ENCODE assay signal across 16 mouse cellular contexts in the genomic region with DNA sequence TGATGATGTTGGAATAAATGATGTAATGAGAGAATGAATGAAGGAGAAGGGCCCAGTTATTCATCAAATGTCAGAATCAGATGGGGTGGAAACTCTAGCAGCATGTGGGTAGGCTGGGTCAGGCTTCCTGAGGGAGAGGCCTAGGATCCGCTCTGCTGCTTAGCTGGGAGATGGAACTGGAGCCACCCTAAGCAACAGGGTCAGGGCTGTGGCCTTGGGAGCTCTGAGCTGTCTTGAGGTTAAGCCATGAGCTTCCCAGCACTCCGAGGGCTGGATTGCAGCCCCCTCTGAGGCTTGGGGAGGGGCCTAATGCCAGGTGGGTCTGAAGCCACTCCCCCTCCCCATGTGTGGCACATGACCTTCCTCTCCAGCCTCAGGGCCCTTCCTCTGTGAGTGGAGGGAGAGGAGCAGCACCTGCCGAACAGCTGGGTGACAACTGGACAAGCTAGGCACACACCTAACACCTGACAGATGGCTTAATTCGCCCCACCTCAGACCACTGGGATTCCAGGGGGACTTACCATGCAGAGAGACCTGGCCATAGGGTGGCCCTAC. TPM values are rescaled to one million over a fixed set of nuclear protein-coding genes. Genes with fewer than 3 reads are reported as not detected.
DNase-seq lines count a peak whose midpoint lies in the region; ATAC-seq lines count a peak whose summit lies in the region.
"Had no signal": no experiment of that assay in that cellular context is flagged by ENCODE, and none has a peak within 500 bp of the region (broad histone marks: within the 10 kb centered on the region; RNA-seq: fewer than 3 reads in every experiment).

No protein-coding gene starts in this region.

- peak overlapping the region; percentile 85; the same call in 1 of the 2 replicates for H3K27ac ChIP-seq in hindbrain, embryonic 11.5 days (ENCODE audit: low read depth, low read length)
- H3K27ac ChIP-seq in hindbrain, embryonic 16.5 days (ENCODE audit: low read depth, low read length) = no peak overlapping the region
- peak overlapping the region; percentile 68; the same call in 1 of the 2 replicates for H3K27ac ChIP-seq in neural tube, embryonic 11.5 days (ENCODE audit: low read depth, low read length)
- H3K27ac ChIP-seq in neural tube, embryonic 15.5 days (replicated peaks) = no peak overlapping the region
- H3K27ac ChIP-seq: embryonic facial prominence, embryonic 13.5 days; heart, embryonic 15.5 days; hindbrain, embryonic 15.5 days; stomach, embryonic 15.5 days had no signal

- peaks cover 13% of the 10 kb centered on the region for H3K4me1 ChIP-seq in hindbrain, embryonic 11.5 days (replicated peaks; ENCODE audit: control insufficient read depth, insufficient read depth, low read length)
- peaks cover 12% of the 10 kb centered on the region for H3K4me1 ChIP-seq in hindbrain, embryonic 16.5 days (ENCODE audit: control insufficient read depth, insufficient read depth, low read depth, low read length)
- peaks cover 26% of the 10 kb centered on the region for H3K4me1 ChIP-seq in neural tube, embryonic 11.5 days (ENCODE audit: control insufficient read depth, insufficient read depth, low read length)
- H3K4me1 ChIP-seq in neural tube, embryonic 15.5 days = peaks cover 19% of the 10 kb centered on the region
- H3K4me1 ChIP-seq: stomach, embryonic 15.5 days had no signal

- 58% methylated on average over 4 of the region's 4 CpGs for WGBS in hindbrain, embryonic 11.5 days
- 53% methylated on average over 4 of the region's 4 CpGs for WGBS in hindbrain, embryonic 16.5 days
- WGBS in neural tube, embryonic 11.5 days = 57% methylated on average over 4 of the region's 4 CpGs
- whole genome bisulfite sequencing in neural tube, embryonic 15.5 days = 51% methylated on average over 4 of the region's 4 CpGs

- H3K27me3 ChIP-seq in hindbrain, embryonic 11.5 days (ENCODE audit: control insufficient read depth, insufficient read depth, low read length) = no peaks in the 10 kb centered on the region
- no peaks in the 10 kb centered on the region for H3K27me3 ChIP-seq in hindbrain, embryonic 16.5 days (replicated peaks; ENCODE audit: control insufficient read depth, insufficient read depth, low read length)
- H3K27me3 ChIP-seq in neural tube, embryonic 11.5 days (ENCODE audit: control insufficient read depth, insufficient read depth, low read length) = no peaks in the 10 kb centered on the region
- no peaks in the 10 kb centered on the region for H3K27me3 ChIP-seq in neural tube, embryonic 15.5 days (replicated peaks)
- H3K27me3 ChIP-seq: embryonic facial prominence, embryonic 13.5 days; heart, embryonic 15.5 days; hindbrain, embryonic 15.5 days; stomach, embryonic 15.5 days had no signal

- ATAC-seq in hindbrain, embryonic 11.5 days (ENCODE audit: low FRiP score) = peak; percentile 33; the same call in 1 of the 2 replicates
- ATAC-seq in hindbrain, embryonic 16.5 days = no peak
- ATAC-seq in neural tube, embryonic 11.5 days (ENCODE audit: insufficient read depth, low FRiP score, low TSS enrichment) = no peak
- no peak for ATAC-seq in neural tube, embryonic 15.5 days (ENCODE audit: low FRiP score)

- no peaks in the 10 kb centered on the region for H3K9me3 ChIP-seq in hindbrain, embryonic 11.5 days (ENCODE audit: control insufficient read depth, low read length)
- no peaks in the 10 kb centered on the region for H3K9me3 ChIP-seq in hindbrain, embryonic 16.5 days (ENCODE audit: control insufficient read depth, low read length)
- H3K9me3 ChIP-seq in neural tube, embryonic 11.5 days (ENCODE audit: control insufficient read depth, low read length) = no peaks in the 10 kb centered on the region
- no peaks in the 10 kb centered on the region for H3K9me3 ChIP-seq in neural tube, embryonic 15.5 days (replicated peaks)
- H3K9me3 ChIP-seq: embryonic facial prominence, embryonic 13.5 days; heart, embryonic 15.5 days; hindbrain, embryonic 15.5 days; stomach, embryonic 15.5 days had no signal

- no peaks in the 10 kb centered on the region for H3K36me3 ChIP-seq in hindbrain, embryonic 11.5 days (ENCODE audit: control insufficient read depth, insufficient read depth, low read length)
- no peaks in the 10 kb centered on the region for H3K36me3 ChIP-seq in hindbrain, embryonic 16.5 days (ENCODE audit: control insufficient read depth, insufficient read depth, low read length)
- H3K36me3 ChIP-seq in neural tube, embryonic 11.5 days (ENCODE audit: control insufficient read depth, insufficient read depth, low read length) = no peaks in the 10 kb centered on the region
- no peaks in the 10 kb centered on the region for H3K36me3 ChIP-seq in neural tube, embryonic 15.5 days
- H3K36me3 ChIP-seq: heart, embryonic 15.5 days; hindbrain, embryonic 15.5 days had no signal

- peak; percentile 45 to 60 for DNase-seq in adrenal gland, adult (ENCODE audit: inconsistent age in 2 of 2, low spot score in 1 of 2)
- DNase-seq in adrenal gland, postnatal 4 days (ENCODE audit: low spot score in 2 of 2) = no peak
- no peak for DNase-seq in hindbrain, embryonic 11.5 days (ENCODE audit: low spot score)
- DNase-seq in neural tube, embryonic 11.5 days (ENCODE audit: low spot score) = no peak
- DNase-seq in testis, postnatal 10 days (ENCODE audit: low spot score) = no peak
- no peak for DNase-seq in left cerebral cortex, postnatal 25 days (ENCODE audit: low spot score in 2 of 2)
- DNase-seq: kidney, postnatal 25 days; lung, adult 2 months; spleen, adult 18-20 months had no signal

- H3K4me2 ChIP-seq in hindbrain, embryonic 11.5 days (replicated peaks; ENCODE audit: low read depth, low read length) = no peak overlapping the region; the same call in 1 of the 2 replicates
- no peak overlapping the region for H3K4me2 ChIP-seq in hindbrain, embryonic 16.5 days (ENCODE audit: low read length)
- no peak overlapping the region for H3K4me2 ChIP-seq in neural tube, embryonic 11.5 days (ENCODE audit: low read depth)
- no peak overlapping the region for H3K4me2 ChIP-seq in neural tube, embryonic 15.5 days
- H3K4me2 ChIP-seq: embryonic facial prominence, embryonic 13.5 days; heart, embryonic 15.5 days; hindbrain, embryonic 15.5 days; stomach, embryonic 15.5 days had no signal

- no peak overlapping the region for H3K4me3 ChIP-seq in hindbrain, embryonic 11.5 days (ENCODE audit: low read depth, low read length)
- H3K4me3 ChIP-seq in hindbrain, embryonic 16.5 days (ENCODE audit: low read length) = no peak overlapping the region
- no peak overlapping the region for H3K4me3 ChIP-seq in neural tube, embryonic 11.5 days (ENCODE audit: low read depth, low read length)
- H3K4me3 ChIP-seq in neural tube, embryonic 15.5 days (replicated peaks) = no peak overlapping the region
- H3K4me3 ChIP-seq: embryonic facial prominence, embryonic 13.5 days; heart, embryonic 15.5 days; hindbrain, embryonic 15.5 days; stomach, embryonic 15.5 days had no signal

- no peak overlapping the region for H3K9ac ChIP-seq in hindbrain, embryonic 11.5 days (ENCODE audit: low read depth, low read length)
- H3K9ac ChIP-seq in hindbrain, embryonic 16.5 days (ENCODE audit: low read depth, low read length) = no peak overlapping the region
- no peak overlapping the region for H3K9ac ChIP-seq in neural tube, embryonic 11.5 days (ENCODE audit: low read length)
- H3K9ac ChIP-seq in neural tube, embryonic 15.5 days (replicated peaks) = no peak overlapping the region
- H3K9ac ChIP-seq: embryonic facial prominence, embryonic 13.5 days; heart, embryonic 15.5 days; hindbrain, embryonic 15.5 days; stomach, embryonic 15.5 days had no signal

- intact Hi-C loops in left cerebral cortex, postnatal 25 days (cut with DNase I) = no loop called here

RNA-seq across cellular contexts. Expression of gene Emid1, which starts 21.9 kb away (rescaled TPM):
- 10 to 100 TPM; 16.2 to 31.4 TPM for total RNA-seq in adrenal gland, postnatal 4 days (2021)
- polyA plus RNA-seq in hindbrain, embryonic 11.5 days (2014; fragmentation: Nextera tagmentation; extraction: Ambion mirVana) = 19.2 and 22.7 TPM in 2 replicates
- polyA plus RNA-seq in hindbrain, embryonic 16.5 days (2015; fragmentation: Nextera tagmentation; extraction: Ambion mirVana) = 15.8 and 18.2 TPM in 2 replicates
- 33.9 and 37.7 TPM in 2 replicates for polyA plus RNA-seq in neural tube, embryonic 11.5 days (2014; fragmentation: Nextera tagmentation; extraction: Ambion mirVana)
- 20.1 and 30.6 TPM in 2 replicates for polyA plus RNA-seq in neural tube, embryonic 15.5 days (2015; fragmentation: Nextera tagmentation; extraction: Ambion mirVana)
- 10 to 100 TPM in 1 of 2 experiments, 1 to 10 TPM in 1; 9.7 to 11.8 TPM for total RNA-seq in left cerebral cortex, postnatal 25 days (2021)
- total RNA-seq: CH12.LX had no signal

RNA-seq across cellular contexts. Expression of gene Ewsr1, which starts 31.1 kb away (rescaled TPM):
- total RNA-seq in adrenal gland, postnatal 4 days (2021) = 100 to 1,000 TPM; 523 to 585 TPM
- 430 and 463 TPM in 2 replicates for polyA plus RNA-seq in hindbrain, embryonic 11.5 days (2014; fragmentation: Nextera tagmentation; extraction: Ambion mirVana)
- polyA plus RNA-seq in hindbrain, embryonic 16.5 days (2015; fragmentation: Nextera tagmentation; extraction: Ambion mirVana) = 520 and 571 TPM in 2 replicates
- 449 and 456 TPM in 2 replicates for polyA plus RNA-seq in neural tube, embryonic 11.5 days (2014; fragmentation: Nextera tagmentation; extraction: Ambion mirVana)
- polyA plus RNA-seq in neural tube, embryonic 15.5 days (2015; fragmentation: Nextera tagmentation; extraction: Ambion mirVana) = 533 and 582 TPM in 2 replicates
- total RNA-seq in left cerebral cortex, postnatal 25 days (2021) = 100 to 1,000 TPM; 259 to 301 TPM

RNA-seq across cellular contexts. Expression of gene Rhbdd3, which starts 31.5 kb away (rescaled TPM):
- total RNA-seq in adrenal gland, postnatal 4 days (2021) = 10 to 100 TPM; 29.5 to 34.1 TPM
- polyA plus RNA-seq in hindbrain, embryonic 11.5 days (2014; fragmentation: Nextera tagmentation; extraction: Ambion mirVana) = 17.3 and 18.2 TPM in 2 replicates
- polyA plus RNA-seq in hindbrain, embryonic 16.5 days (2015; fragmentation: Nextera tagmentation; extraction: Ambion mirVana) = 43.3 and 45.0 TPM in 2 replicates
- polyA plus RNA-seq in neural tube, embryonic 11.5 days (2014; fragmentation: Nextera tagmentation; extraction: Ambion mirVana) = 21.4 and 23.8 TPM in 2 replicates
- polyA plus RNA-seq in neural tube, embryonic 15.5 days (2015; fragmentation: Nextera tagmentation; extraction: Ambion mirVana) = 40.0 and 41.5 TPM in 2 replicates
- total RNA-seq in left cerebral cortex, postnatal 25 days (2021) = 10 to 100 TPM; 20.9 to 21.0 TPM

Comparison
In these comparisons a context has a peak if more than half of its experiments do, and no peak if none do; other contexts are left out.
1. DNase-seq: peak in adrenal gland, adult (2 of 2); none in adrenal gland, postnatal 4 days (0 of 2), hindbrain, embryonic 11.5 days (single experiment), neural tube, embryonic 11.5 days (single experiment), testis, postnatal 10 days (single experiment) and left cerebral cortex, postnatal 25 days (0 of 2).
2. H3K27ac ChIP-seq: peak in hindbrain, embryonic 11.5 days (single experiment) and neural tube, embryonic 11.5 days (single experiment); none in hindbrain, embryonic 16.5 days (single experiment) and neural tube, embryonic 15.5 days (single experiment).